Mouse (Mus musculus) heart, embryonic 11.5 days (tissue): ENCODE data around the gene Supt3. TPM values are rescaled to one million over a fixed set of nuclear protein-coding genes. Genes with fewer than 3 reads are reported as not detected.

ENCODE experiments used
- ATAC-seq: fragments of 200-750 bp; cut with Nextera tagmentation; replicated peaks from 2 replicates; pipeline ENCODE4 v1.8.0; 2017; ENCODE audit warnings: moderate library complexity; ENCODE audit not compliant: insufficient number of reproducible peaks, low FRiP score, low TSS enrichment
- H3K27ac ChIP-seq: fragments of 300-500 bp; sonication (generic); 2 replicates; pipeline ENCODE4 v1.5.1; 2014; ENCODE audit warnings: mild to moderate bottlenecking, low read depth, low read length
- H3K27me3 ChIP-seq: fragments of 300-500 bp; sonication (generic); 2 replicates; pipeline ENCODE4 v1.6.1; 2014; ENCODE audit warnings: mild to moderate bottlenecking, low read length, mixed read lengths; ENCODE audit not compliant: control insufficient read depth, insufficient read depth
- H3K36me3 ChIP-seq: fragments of 300-500 bp; sonication (generic); 2 replicates; pipeline ENCODE4 v1.6.1; 2014; ENCODE audit warnings: mild to moderate bottlenecking, low read length, moderate library complexity, mixed read lengths; ENCODE audit not compliant: control insufficient read depth, insufficient read depth
- H3K4me1 ChIP-seq: fragments of 300-500 bp; sonication (generic); 2 replicates; pipeline ENCODE4 v1.6.1; 2014; ENCODE audit warnings: low read length; ENCODE audit not compliant: control insufficient read depth, insufficient read depth
- H3K4me2 ChIP-seq: fragments of 300-500 bp; sonication (generic); 2 replicates; pipeline ENCODE4 v1.6.1; 2014; ENCODE audit warnings: mild to moderate bottlenecking, moderate library complexity
- H3K4me3 ChIP-seq: fragments of 300-500 bp; sonication (generic); 2 replicates; pipeline ENCODE4 v1.5.1; 2014; ENCODE audit warnings: low read depth, low read length
- H3K9ac ChIP-seq: fragments of 300-500 bp; sonication (generic); 2 replicates; pipeline ENCODE4 v1.6.1; 2014; ENCODE audit warnings: mild to moderate bottlenecking, low read depth, low read length, moderate library complexity
- H3K9me3 ChIP-seq: fragments of 300-500 bp; sonication (generic); replicated peaks from 2 replicates; pipeline ENCODE4 v1.6.1; 2016; ENCODE audit warnings: low read length; ENCODE audit not compliant: control insufficient read depth
- WGBS: fragments of 180-500 bp; shearing (Covaris S2); extraction: QIAGEN DNeasy Blood & Tissue Kit; methylation state at CpG from one replicate; pipeline ENCODE4 v1.1.7; 2014; ENCODE audit not compliant: insufficient replicate concordance; 5-methylcytosine and 5-hydroxymethylcytosine counted together
- polyA plus RNA-seq: library from polyadenylated mRNA; unstranded; fragments of >200 nt; fragmentation: Nextera tagmentation; extraction: Ambion mirVana; gene quantifications from 2 replicates; pipeline ENCODE4 v1.2.1, GENCODE M21; 2014

Supt3 gene
- polyA plus RNA-seq, 1 experiment from 2014 or later: 22.4 TPM

- Histone ChIP-seq H3K4me2 (no peak overlapping the region), H3K27ac (no peak overlapping the region), H3K9ac (no peak overlapping the region), H3K36me3 (no peaks in the 10 kb centered on the region), H3K4me3 (no peak overlapping the region), H3K27me3 (no peaks in the 10 kb centered on the region), H3K4me1 (no peaks in the 10 kb centered on the region; the same call in 1 of the 2 replicates), H3K9me3 (no peaks in the 10 kb centered on the region)
- no peak for ATAC-seq
- 81% methylated on average over 1 of the region's 1 CpGs for WGBS
Observed at GRCm38 (mm10) chr17:45007461-45007860, 230.5 kb downstream of the Supt3 start.

GRCm38 (mm10) chr17:45008663-45009062 lies 231.7 kb downstream of the Supt3 start:
- Histone ChIP-seq H3K36me3 (no peaks in the 10 kb centered on the region), H3K4me3 (no peak overlapping the region), H3K27ac (no peak overlapping the region), H3K4me2 (no peak overlapping the region), H3K4me1 (no peaks in the 10 kb centered on the region; the same call in 1 of the 2 replicates), H3K27me3 (no peaks in the 10 kb centered on the region), H3K9me3 (no peaks in the 10 kb centered on the region), H3K9ac (no peak overlapping the region)
- WGBS: 39% methylated on average over 4 of the region's 4 CpGs
- no peak for ATAC-seq

- Histone ChIP-seq H3K4me1 (no peaks in the 10 kb centered on the region; the same call in 1 of the 2 replicates), H3K27ac (no peak overlapping the region)
- no peak for ATAC-seq
Observed at GRCm38 (mm10) chr17:45010409-45010808, 233.5 kb downstream of the Supt3 start.

GRCm38 (mm10) chr17:45016746-45017145 lies 239.8 kb downstream of the Supt3 start:
- H3K27ac ChIP-seq: no peak overlapping the region
- 80% methylated on average over 4 of the region's 4 CpGs for WGBS
- no peak overlapping the region for H3K4me2 ChIP-seq
- H3K4me3 ChIP-seq: no peak overlapping the region
- no peaks in the 10 kb centered on the region for H3K36me3 ChIP-seq
- no peaks in the 10 kb centered on the region for H3K27me3 ChIP-seq
- no peak for ATAC-seq
- no peak overlapping the region for H3K9ac ChIP-seq
- H3K9me3 ChIP-seq: no peaks in the 10 kb centered on the region
- H3K4me1 ChIP-seq: 0 out of 2 replicates have a peak, but pooled peaks cover 2% of the 10 kb centered on the region

More at GRCm38 (mm10) chr17:45010409-45010808, 233.5 kb downstream of the Supt3 start:
- Histone ChIP-seq H3K4me3 (no peak overlapping the region), H3K27me3 (no peaks in the 10 kb centered on the region), H3K9me3 (no peaks in the 10 kb centered on the region), H3K9ac (no peak overlapping the region), H3K36me3 (no peaks in the 10 kb centered on the region), H3K4me2 (no peak overlapping the region)
- WGBS: 76% methylated on average over 2 of the region's 2 CpGs

- Histone ChIP-seq H3K27ac (no peak overlapping the region), H3K4me3 (no peak overlapping the region), H3K4me1 (0 out of 2 replicates have a peak, but pooled peaks cover 2% of the 10 kb centered on the region), H3K27me3 (no peaks in the 10 kb centered on the region), H3K4me2 (no peak overlapping the region), H3K36me3 (no peaks in the 10 kb centered on the region), H3K9me3 (no peaks in the 10 kb centered on the region), H3K9ac (no peak overlapping the region)
- ATAC-seq: no peak
- WGBS: 68% methylated on average over 8 of the region's 8 CpGs
Observed at GRCm38 (mm10) chr17:45020155-45020930, 243.4 kb downstream of the Supt3 start.

GRCm38 (mm10) chr17:45028441-45028840 lies 251.5 kb downstream of the Supt3 start:
- H3K9ac ChIP-seq: no peak overlapping the region
- no peaks in the 10 kb centered on the region for H3K9me3 ChIP-seq
- WGBS: 57% methylated on average over 3 of the region's 3 CpGs
- H3K4me1 ChIP-seq: peaks cover 3% of the 10 kb centered on the region; the same call in 1 of the 2 replicates
- no peak overlapping the region for H3K27ac ChIP-seq
- no peaks in the 10 kb centered on the region for H3K36me3 ChIP-seq
- no peak overlapping the region for H3K4me2 ChIP-seq
- no peak overlapping the region for H3K4me3 ChIP-seq
- no peak for ATAC-seq
- H3K27me3 ChIP-seq: no peaks in the 10 kb centered on the region

- H3K27me3 ChIP-seq: no peaks in the 10 kb centered on the region
- H3K9me3 ChIP-seq: no peaks in the 10 kb centered on the region
- H3K36me3 ChIP-seq: no peaks in the 10 kb centered on the region
- peaks cover 3% of the 10 kb centered on the region; the same call in 1 of the 2 replicates for H3K4me1 ChIP-seq
- WGBS: 76% methylated on average over 1 of the region's 1 CpGs
- H3K9ac ChIP-seq: no peak overlapping the region
- no peak overlapping the region for H3K4me3 ChIP-seq
- ATAC-seq: no peak
- no peak overlapping the region for H3K27ac ChIP-seq
- H3K4me2 ChIP-seq: no peak overlapping the region
Observed at GRCm38 (mm10) chr17:45029106-45029505, 252.2 kb downstream of the Supt3 start.

GRCm38 (mm10) chr17:45032209-45032608 lies 255.3 kb downstream of the Supt3 start:
- Histone ChIP-seq H3K4me2 (no peak overlapping the region), H3K4me3 (no peak overlapping the region), H3K36me3 (no peaks in the 10 kb centered on the region), H3K27me3 (no peaks in the 10 kb centered on the region), H3K4me1 (peaks cover 3% of the 10 kb centered on the region; the same call in 1 of the 2 replicates), H3K9ac (no peak overlapping the region), H3K27ac (no peak overlapping the region), H3K9me3 (no peaks in the 10 kb centered on the region)
- ATAC-seq: no peak
- 63% methylated on average over 6 of the region's 6 CpGs for WGBS

- Histone ChIP-seq H3K9me3 (no peaks in the 10 kb centered on the region), H3K27ac (no peak overlapping the region), H3K36me3 (no peaks in the 10 kb centered on the region), H3K27me3 (no peaks in the 10 kb centered on the region), H3K9ac (no peak overlapping the region), H3K4me1 (peaks cover 3% of the 10 kb centered on the region; the same call in 1 of the 2 replicates), H3K4me3 (no peak overlapping the region), H3K4me2 (no peak overlapping the region)
- 63% methylated on average over 7 of the region's 7 CpGs for WGBS
- ATAC-seq: no peak
Observed at GRCm38 (mm10) chr17:45033617-45034016, 256.7 kb downstream of the Supt3 start.
